Mouse (Mus musculus): ENCODE measurements at regions not wholly inside any gene's neighbourhood (a gene's known extent, or its start where the extent isn't known, plus 50 kb on each side); places are given as distances from the start of the nearest gene placed in this dataset.

- TF ChIP-seq CTCF (IDR thresholded peaks at IDR 0.05; ENCODE audit: control insufficient read depth, insufficient read depth, insufficient replicate concordance, low read depth, low read length): no peak
- no peak for TF ChIP-seq POLR2A (IDR thresholded peaks at IDR 0.05; ENCODE audit: control insufficient read depth, low read depth, low read length)
These were observed 2169.9 kb downstream of the 9330182O14Rik start for GRCm38 (mm10) chr15:42304097-42304496.
